Mouse (Mus musculus) right cerebral cortex, postnatal 36 days (tissue): ENCODE measurements around the gene Nr3c2.
A peak's percentile ranks its signal among the peaks of the same experiment; 100 is the strongest.

Experiments used
- DNase-seq, 2 experiments: peaks; one replicate each; pipeline ENCODE4 v3.0.0; 2022; ENCODE audit warnings: low spot score in 2 of 2, mixed read lengths in 1 of 2

The Nr3c2 gene

DNA sequence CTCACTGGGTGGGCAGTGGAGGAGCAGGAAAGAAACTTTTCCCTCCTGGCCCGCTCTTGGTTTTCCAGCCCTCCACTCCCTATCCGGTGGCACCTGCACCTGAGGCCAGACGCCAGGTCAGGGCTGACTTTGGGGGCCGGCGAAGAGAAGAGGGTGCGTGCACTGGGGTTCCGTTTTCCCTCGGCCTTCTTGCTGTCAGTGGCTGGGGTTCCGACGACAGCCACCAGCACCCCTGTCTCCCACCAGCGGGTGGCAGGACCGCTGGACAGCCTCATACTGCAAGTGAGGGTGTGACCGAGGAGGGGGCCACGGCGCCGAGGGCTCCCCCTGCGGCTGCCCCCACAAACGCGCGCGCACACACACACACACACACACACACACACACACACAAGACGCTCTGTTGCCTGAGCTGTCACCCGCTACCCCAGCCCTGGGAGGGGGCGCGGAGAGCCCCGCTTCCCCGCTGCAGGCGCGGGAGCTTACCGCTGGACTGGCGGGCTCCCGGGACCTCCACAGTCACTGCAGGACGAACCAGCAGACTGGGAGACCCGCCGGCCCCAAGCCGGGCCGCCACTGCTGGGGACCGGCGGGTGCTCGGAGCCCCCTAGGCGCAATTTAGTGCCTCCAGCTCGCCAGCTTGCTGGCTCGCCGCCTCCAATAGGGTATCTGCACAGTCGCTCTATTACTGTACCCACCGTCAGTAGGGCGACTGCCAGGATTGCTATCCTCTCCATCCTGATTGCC lies at the start of gene Nr3c2:
Gene Nr3c2, plus strand, starts transcription at position 32 of the 744 bp plus-strand sequence.
- peak; percentile 25 to 26 for DNase-seq

DNA sequence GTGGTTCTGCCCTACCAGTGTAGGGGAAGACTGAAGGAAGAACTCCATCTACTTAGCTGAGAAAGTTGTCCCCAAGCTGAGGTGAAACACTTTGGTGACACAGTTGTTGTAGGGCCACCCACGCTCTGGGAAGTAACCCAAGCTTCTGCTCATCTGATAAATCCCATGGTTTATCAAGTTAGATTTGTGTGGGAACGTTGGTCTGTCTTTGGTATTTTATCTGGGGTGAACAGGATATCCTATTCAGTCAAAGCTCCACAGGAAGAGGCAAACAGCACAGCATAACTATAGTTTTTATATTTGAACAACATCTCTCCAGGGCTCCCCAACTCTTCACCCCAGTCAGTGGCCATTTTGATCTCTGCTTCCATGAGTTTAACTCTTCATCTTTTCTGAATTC lies 40.7 kb upstream of the Nr3c2 start:
- DNase-seq: no peak

DNA sequence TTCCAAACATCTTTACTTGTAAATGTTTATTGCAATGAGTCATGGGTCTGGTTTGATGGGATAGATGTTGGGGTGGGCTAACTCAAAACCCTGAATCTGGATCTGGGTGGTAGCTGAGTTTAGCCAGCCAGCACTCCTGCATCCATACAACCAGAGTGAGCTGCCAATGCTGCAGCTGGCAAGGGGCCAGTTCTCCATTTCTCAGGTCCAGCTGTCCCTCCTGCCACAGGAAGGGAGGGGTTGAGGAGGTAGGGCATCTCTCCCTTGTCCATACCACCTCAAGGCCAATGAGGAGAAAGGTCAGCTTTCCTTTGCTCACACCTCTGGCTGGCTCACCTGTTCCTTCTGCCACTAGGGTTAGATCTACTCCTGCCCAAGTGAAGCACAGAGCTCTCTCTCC lies 39.5 kb upstream of the Nr3c2 start:
- no peak for DNase-seq

DNA sequence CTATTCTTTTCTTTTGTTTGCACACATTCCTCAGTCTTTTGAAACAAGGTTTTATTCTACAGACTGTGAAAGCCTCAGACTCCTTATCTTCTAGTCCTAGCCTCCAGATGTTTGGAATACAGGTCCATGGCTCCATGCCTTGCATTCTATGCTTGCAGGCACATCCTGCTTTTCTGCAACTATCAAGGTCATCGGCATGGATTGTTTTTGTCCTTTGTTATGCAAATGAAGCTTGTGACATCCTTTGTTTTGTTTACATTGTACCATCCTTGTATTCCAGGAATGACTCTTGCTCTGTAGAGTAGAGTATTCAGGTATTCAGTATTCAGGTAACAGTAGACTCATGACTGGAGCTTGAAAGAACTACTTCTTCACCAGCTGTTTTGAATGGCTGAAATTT lies 36.2 kb upstream of the Nr3c2 start:
- no peak for DNase-seq

DNA sequence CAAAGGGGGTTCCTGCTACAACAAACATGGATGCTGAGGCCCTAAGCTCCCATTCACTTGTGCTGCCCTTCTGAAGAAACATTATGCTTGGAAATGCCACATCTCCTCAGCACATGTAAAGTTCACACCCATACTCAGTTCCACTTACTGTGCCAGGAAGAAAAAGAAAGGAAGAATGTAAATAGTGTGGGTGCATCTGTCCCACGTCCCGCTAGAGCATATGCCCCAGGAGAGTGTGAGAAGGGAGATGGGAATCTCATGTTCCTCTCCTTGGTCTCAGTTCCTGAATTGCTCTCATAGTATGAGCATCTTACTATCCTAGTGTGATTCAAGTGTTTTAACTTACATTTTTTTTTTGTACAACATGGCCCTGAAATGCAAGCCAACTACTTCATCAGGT lies 22.4 kb upstream of the Nr3c2 start:
- DNase-seq: peak in 1 of 2 experiments; percentile 39

DNA sequence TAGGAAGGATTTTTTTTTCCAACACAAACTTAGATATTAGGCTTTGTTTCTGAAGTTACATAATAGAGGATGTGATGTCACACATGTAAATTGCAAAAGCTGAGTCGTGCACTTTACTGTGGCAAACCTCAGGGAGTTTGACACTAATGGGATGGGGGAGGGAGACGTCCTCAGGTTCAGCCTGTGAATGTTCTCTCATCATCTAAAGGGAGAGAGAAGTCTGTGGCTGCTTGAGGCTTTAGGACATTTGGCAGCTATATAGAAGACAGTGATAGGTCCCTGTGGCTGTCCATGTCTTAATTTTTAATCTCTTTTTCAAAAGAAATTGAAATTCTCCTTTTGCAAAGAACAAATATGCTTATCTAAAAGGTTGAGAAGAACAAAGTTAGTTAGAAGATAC lies 2.2 kb upstream of the Nr3c2 start:
- no peak for DNase-seq

DNA sequence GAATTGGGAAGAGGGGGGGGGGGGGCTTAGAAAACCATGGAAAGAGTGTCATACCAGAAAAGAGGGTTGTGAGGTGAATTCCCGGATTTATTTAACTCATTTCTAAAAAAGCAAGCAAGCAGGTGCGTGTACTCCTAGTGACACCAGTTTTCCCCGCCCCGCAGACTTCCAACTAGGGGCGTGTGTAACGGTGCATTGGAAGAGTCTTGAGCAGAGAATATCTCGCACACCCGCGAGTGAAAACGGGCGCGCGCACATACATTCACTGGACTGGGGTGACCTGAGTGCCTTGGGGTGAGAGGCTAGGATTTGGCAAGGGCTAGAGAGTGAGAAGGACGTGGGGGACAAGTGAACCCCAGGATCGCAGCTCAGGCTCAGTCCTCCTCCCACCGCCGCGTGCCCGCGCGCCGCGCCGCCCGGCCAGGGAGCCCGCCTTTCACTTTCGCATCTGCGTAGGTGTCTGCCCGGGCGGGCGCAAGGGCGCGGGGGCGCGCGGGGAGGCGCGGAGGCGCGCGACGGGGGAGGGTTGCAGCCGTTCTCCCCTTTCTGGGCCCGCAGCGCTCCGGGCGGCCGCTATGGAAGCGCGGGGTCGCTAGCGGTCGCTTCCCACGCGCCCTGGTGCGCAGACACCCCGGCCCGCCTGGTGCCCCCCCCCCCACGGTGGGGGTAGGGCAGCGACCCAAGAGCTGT lies 376 bp upstream of the Nr3c2 start:
- DNase-seq: peak; percentile 48 to 49

DNA sequence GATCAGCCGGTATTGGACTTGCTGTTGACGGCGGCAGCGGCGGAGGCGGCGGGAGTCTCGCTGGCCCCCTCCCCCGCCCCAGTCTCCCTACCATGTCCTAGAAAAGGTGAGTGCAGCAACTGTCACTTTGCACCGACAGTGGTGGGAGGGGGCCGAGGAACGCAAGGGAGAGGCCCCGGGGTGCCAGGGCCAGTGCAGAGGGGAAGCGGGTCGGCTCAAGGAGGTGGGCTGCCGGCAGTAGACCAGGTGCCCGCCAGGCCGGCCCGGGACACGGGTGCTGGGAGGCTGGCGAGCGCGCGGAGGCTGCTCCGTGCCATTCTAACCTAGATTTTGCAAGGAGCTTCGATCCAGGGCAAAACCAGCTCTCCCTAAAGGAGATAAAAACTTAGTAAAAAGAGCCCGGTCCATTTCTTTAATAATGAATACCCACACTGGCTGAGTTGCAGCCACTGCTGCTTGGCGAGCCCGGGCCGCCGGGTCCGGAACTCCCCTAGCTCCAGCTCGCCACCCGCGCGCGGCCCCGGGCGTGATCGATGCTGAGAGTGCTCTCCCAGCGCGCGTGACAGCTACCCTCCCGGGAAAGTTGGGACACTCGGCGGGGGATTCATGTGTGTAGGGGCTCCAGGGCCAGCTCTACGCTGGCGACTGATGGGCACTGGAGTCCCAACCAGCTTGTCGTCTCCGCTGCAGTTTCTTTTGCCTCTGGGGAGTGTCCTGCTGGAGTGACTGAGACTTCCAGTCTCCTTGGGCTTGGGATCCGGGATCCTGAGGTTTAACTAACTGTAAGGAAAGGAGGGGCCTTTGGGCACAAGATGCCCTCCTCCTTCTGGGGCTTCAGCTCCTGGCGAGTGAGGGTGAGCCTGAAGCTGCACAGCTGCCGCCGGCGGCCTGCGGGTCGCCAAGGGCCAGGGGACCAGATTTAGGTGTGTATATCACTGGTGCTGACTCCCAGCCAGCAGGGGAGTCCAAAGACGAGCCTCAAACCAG lies 1.2 kb downstream of the Nr3c2 start:
- peak; percentile 23 to 29 for DNase-seq

DNA sequence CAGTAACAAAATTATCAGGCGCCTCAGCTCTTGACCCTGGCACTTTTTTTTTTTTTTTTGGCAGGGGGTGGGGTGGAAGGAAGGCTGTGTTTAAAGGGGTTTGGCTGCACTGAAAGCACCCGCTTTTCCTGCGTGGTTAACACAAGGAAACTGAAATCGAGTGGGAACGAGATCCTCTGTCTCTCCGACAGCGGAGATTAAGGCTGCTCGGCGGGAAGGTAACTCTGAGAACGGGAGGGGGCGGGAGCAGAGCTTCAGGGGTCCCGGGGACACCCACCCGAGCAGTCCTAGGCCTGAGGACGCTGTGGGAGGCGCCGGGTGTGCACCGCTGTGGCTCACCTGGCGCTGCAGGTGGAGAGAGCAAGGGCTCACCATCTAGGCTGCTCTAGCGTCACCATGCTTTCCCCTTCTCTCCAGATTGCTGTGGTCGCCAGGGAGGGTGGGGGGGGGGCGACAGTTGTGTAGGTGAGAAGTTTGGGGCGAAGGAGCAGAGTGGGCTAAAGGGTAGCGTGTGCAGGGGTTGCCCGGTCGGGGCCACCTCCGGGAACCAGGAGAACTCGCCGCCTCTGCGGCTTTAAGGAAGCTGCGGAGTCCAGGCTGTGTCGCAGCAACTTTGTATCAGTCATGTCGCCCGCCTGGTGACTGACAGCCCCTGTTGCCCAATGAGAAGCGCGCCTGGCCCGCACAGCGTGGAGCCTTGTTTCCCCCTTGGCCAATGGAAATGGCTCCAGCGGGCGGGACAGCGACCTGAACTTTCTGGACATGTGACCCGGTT lies 2.4 kb downstream of the Nr3c2 start:
- peak; percentile 97 for DNase-seq

DNA sequence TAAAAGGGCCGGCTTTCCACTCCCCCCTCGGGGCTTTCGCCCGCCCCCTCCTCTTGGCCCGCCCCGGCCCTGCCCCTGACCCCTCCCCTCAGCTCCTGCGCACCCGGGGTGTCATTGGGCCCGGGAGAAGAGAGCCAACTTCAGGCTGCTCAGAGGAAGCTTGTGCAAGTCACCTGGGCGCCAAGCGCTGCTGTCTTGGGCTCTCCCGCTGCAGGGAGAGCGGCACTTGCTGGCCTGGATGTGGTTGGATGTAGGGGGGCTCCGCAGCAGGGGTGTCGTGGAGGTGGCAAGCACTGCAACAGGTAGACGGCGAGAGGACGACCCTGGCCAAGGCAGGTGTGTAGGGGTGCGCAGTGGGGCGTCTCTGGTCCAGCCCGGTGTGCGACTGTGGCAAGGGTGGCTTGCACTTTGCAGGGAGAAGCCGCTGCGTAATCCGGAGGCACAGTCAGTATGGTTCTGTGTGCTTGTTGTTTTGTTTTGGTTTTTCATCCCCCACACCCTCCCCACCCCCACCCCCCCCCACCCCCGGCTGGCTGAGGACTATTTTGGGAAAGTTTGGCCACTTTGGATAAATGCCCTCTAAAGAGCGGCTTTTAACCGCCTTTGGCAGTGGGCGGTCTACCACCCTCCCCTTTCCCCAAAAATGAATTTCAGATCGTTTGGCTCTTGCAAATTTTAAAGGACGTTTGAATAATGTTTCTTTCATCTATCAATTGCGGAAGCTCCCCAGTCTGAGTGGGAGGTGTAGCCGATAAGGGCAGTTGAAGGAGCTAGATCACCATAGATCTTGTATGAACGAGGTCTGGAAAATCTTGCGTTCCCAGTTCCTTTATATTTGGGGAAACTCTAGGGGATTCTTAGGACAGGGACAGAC lies 3.2 kb downstream of the Nr3c2 start:
- no peak for DNase-seq

DNA sequence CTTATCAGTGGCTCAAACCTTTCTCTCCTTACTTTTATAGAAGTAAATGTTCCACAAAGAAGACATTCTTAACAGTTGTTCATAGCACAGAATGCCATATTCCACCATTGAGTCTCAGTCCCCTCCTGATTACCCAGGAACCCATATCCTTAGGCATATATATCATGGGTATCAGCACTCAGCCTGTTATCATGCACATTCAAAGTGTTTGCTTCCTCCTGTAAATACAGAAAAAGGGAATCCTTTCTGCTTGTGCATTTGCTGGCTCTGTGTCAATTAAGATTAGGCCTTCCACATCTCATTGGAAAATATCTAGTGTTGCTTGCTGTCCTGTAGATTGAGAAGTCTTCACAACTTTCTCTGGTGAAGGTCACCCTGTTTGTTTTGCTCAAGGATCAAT lies 12.0 kb downstream of the Nr3c2 start:
- DNase-seq: no peak

DNA sequence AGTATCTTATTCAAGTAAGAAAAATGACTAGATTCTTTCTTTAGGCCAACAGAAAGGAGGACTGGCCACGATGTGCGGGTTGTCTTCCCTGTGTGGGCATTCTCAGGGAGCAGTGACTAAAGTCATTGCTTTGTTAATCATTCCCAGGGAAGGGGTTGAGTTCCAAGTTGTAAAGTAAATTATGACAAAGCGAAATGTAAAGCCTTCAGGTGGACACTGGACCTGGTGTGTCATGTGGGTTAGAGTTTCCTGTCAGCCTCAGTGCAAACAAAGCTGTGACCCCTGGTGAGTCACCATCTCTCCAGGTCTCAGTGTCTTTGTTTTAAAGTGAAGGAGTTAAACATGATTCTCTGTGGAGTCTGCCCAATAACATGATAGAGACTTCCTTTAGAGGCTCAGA lies 13.4 kb downstream of the Nr3c2 start:
- DNase-seq: no peak

DNA sequence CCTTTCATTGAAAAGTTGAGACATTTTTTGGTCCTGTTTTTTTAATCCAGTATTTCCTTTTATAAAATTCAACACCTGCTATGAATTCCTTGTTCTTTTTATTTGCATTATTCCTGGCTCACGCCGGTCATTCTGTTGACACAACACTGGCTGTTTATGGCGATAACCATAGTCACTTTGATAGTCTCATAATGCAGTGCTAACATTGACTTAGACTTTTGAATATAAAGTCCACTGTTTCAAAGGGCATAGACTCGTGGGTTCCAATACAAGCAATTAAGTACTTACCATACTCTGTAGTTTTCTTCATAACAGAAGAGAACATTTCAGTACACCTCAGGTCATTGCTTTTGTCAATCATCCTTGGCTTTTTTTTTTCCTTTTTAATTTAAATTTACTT lies 14.0 kb downstream of the Nr3c2 start:
- no peak for DNase-seq

DNA sequence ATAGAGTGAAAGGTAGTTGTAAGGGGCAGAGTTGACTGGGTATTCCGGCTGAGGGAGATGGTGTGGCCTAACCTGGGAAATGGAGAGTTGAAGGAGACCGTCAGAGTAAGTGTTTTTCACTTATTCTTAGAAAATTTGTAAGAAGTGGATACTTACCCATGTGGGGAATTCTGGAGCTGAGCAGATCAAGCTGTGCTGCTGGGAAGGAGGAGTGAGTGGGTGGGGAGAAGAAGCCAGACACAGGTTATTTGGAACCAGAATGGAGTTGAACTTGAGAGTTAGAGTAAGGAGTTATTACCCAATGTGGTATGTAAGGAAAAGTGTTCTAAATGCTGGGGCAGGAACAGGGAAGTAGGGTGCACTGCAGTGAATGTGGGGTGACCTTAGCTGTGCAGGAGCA lies 16.0 kb downstream of the Nr3c2 start:
- DNase-seq: no peak

DNA sequence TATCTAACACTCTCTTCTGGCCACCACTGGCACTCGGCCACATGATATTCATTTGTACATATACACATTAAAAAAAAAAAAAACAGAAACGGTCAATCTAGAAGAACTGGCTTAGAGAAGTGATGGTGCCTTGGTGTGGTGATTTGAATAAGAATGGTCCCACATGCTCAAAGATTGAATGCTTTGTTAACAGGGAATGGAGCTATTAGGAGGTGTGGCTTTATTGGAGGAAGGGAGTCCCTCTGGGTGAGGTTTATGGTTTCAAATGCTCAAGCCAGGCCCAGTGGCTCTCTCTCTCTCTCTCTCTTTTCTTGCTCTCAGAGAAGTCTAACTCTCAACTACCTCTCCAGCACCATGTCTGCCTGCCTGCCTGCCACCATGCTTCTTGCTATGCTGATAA lies 20.3 kb downstream of the Nr3c2 start:
- no peak for DNase-seq

DNA sequence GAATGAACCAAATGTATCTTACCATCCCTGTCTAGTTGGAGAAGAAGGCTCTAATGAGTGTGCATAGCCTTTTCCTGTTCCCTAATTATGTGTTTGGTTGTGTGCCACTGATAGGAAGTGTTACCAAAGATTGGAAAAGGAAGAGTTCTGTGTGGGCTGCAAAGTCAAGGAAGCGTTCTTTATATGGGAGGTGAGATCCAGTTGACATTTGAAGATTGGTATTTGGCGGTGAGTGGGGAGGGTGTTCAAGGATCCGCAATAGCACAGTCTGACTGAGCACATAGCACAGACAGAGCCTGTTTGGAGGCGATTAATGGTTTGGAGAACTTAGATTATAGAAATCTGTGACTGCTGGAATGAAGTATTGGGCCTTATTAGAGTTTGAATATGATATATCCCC lies 24.9 kb downstream of the Nr3c2 start:
- DNase-seq: no peak

DNA sequence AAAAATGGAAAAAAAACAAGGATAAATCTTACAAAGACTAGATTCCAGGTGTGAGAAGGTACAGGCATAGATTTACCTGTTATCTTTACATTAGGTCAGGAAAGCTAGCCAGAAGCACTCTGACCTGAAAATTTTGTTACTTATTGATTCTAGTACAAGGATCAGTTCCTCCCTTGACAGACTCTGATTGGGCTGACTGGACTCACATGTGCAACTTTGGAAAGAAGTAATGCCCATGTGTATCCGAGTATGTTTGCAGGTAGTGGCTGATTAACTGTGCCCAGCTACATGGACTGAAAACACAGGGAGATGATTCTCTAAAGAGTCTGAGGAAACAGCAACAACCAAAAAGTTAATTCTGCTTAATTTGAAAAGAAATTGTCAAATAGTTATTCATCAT lies 29.1 kb downstream of the Nr3c2 start:
- no peak for DNase-seq

DNA sequence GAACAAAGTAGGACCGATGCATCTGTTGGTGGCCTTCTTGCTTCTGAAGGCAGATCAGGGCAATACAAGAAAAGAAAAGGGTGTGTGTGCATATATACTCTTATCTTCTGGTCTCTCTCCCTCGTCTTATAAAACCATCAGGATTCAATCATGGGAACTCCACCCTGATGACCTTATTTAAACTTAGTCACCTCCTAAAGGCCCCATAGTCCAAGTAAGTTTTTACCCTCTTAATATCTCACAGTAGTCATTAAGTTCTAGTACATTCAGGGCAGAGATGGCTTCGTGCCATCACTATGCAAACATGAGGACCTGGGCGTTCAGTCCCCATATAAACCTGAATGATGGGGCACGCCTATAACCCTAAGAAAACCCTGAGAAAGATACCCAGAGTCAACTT lies 29.6 kb downstream of the Nr3c2 start:
- DNase-seq: no peak

DNA sequence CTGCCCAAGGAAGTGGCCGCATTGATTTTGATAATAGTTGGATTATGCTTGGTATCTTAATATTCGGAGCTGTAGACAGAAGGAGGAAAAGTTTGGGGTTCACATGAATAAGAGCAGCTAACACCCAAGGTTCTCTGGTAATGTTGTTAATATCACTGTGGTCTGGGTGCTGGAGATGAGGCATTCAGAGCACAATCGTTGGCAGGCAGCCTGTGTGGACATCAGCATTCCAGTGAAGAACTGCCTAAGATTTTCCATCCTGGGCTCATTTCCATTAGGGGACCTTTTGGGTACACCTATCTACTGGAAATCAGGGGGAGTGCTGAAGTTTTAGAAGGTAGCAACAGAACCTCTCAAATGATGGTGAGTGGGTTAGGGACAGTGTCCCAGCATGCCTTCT lies 65.8 kb downstream of the Nr3c2 start:
- DNase-seq: no peak

DNA sequence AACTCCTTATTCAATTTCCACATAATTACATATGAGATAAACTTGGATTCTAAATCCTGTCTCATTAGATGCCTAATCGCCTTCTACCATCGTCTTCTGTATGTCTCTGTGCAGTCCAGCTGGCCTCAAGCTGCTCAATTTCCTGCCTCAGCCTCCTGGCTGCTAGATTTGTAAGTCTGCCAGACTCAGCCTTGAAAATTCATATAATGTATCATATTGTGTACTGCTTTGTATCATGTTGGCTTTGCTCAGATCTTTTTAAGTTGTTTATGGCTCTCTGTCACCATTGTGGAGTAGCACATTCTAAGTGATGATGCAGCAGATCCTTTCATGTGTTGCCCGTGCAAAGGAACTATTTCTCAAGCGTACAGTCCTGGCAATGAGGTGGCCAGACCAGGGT lies 71.9 kb downstream of the Nr3c2 start:
- no peak for DNase-seq
